Comparison of ENCODE assay signal across 14 mouse cellular contexts in genomic region chr11:43399297-43399696, GRCm38 (mm10). TPM values are rescaled to one million over a fixed set of nuclear protein-coding genes. Genes with fewer than 3 reads are reported as not detected.
DNase-seq lines count a peak whose midpoint lies in the region; ATAC-seq and TF ChIP-seq lines count a peak whose summit lies in the region.
"Had no signal": no experiment of that assay in that cellular context is flagged by ENCODE, and none has a peak within 500 bp of the region (broad histone marks: within the 10 kb centered on the region; RNA-seq: fewer than 3 reads in every experiment).

No protein-coding gene starts in this region.

- WGBS in liver, embryonic 14.5 days (ENCODE audit: insufficient replicate concordance) = 31% methylated on average over 4 of the region's 4 CpGs
- WGBS in embryonic facial prominence, embryonic 14.5 days = 37% methylated on average over 4 of the region's 4 CpGs
- 52% methylated on average over 4 of the region's 4 CpGs for WGBS in cerebellum, adult 2 months

- peak; percentile 32; the same call in 1 of the 2 replicates for TF ChIP-seq CTCF in liver, embryonic 14.5 days (IDR thresholded peaks at IDR 0.05; ENCODE audit: low read depth)
- no peak for TF ChIP-seq CTCF in cerebellum, adult 2 months (IDR thresholded peaks at IDR 0.05; ENCODE audit: borderline replicate concordance, insufficient read depth, low read depth, low read length)

- H3K4me3 ChIP-seq in liver, embryonic 14.5 days (ENCODE audit: insufficient read depth in 1 of 2, low read depth in 2 of 2, low read length in 2 of 2) = no peak overlapping the region
- no peak overlapping the region for H3K4me3 ChIP-seq in embryonic facial prominence, embryonic 14.5 days (ENCODE audit: low read depth, low read length)
- H3K4me3 ChIP-seq in cerebellum, adult 2 months (replicated peaks; ENCODE audit: insufficient read depth, low read depth, low read length) = no peak overlapping the region
- H3K4me3 ChIP-seq: embryonic facial prominence, embryonic 15.5 days; hindbrain, embryonic 13.5 days; lung, embryonic 15.5 days; neural tube, embryonic 13.5 days had no signal

- no peak overlapping the region for H3K27ac ChIP-seq in liver, embryonic 14.5 days
- H3K27ac ChIP-seq in embryonic facial prominence, embryonic 14.5 days (replicated peaks; ENCODE audit: low read depth, low read length) = no peak overlapping the region
- no peak overlapping the region for H3K27ac ChIP-seq in cerebellum, adult 2 months (ENCODE audit: insufficient read depth, low read length)
- H3K27ac ChIP-seq: embryonic facial prominence, embryonic 15.5 days; hindbrain, embryonic 13.5 days; lung, embryonic 15.5 days; neural tube, embryonic 13.5 days had no signal

- no peak overlapping the region for H3K4me2 ChIP-seq in liver, embryonic 14.5 days (ENCODE audit: low read depth)
- no peak overlapping the region for H3K4me2 ChIP-seq in embryonic facial prominence, embryonic 14.5 days (ENCODE audit: low read depth, low read length)
- H3K4me2 ChIP-seq: embryonic facial prominence, embryonic 15.5 days; hindbrain, embryonic 13.5 days; lung, embryonic 15.5 days; neural tube, embryonic 13.5 days had no signal

- DNase-seq in liver, embryonic 14.5 days (ENCODE audit: low read depth in 3 of 3, low spot score in 3 of 3) = no peak
- no peak for DNase-seq in liver
- peak; percentile 19 for DNase-seq in R1 (ENCODE audit: low read depth, low spot score)
- no peak for DNase-seq in embryonic facial prominence, embryonic 14.5 days (ENCODE audit: low spot score)
- peak; percentile 36 for DNase-seq in lung, postnatal 14 days
- no peak for DNase-seq in cerebellum, adult 2 months
- no peak for DNase-seq in urinary bladder, postnatal 14 days (ENCODE audit: low spot score)
- DNase-seq in urinary bladder, postnatal 25 days (ENCODE audit: low spot score) = no peak
- DNase-seq: thymus, postnatal 25 days had no signal

- no peaks in the 10 kb centered on the region for H3K27me3 ChIP-seq in liver, embryonic 14.5 days (ENCODE audit: control insufficient read depth, insufficient read depth, low read length)
- H3K27me3 ChIP-seq in embryonic facial prominence, embryonic 14.5 days (replicated peaks; ENCODE audit: control insufficient read depth, insufficient read depth, low read length) = no peaks in the 10 kb centered on the region
- no peaks in the 10 kb centered on the region for H3K27me3 ChIP-seq in cerebellum, adult 2 months (ENCODE audit: control insufficient read depth, insufficient read depth, low read length)
- H3K27me3 ChIP-seq: embryonic facial prominence, embryonic 15.5 days; hindbrain, embryonic 13.5 days; lung, embryonic 15.5 days; neural tube, embryonic 13.5 days had no signal

- H3K4me1 ChIP-seq in liver, embryonic 14.5 days (replicated peaks; ENCODE audit: control insufficient read depth in 2 of 2, insufficient read depth in 2 of 2, low read length in 1 of 2) = no peaks in the 10 kb centered on the region
- H3K4me1 ChIP-seq in embryonic facial prominence, embryonic 14.5 days (ENCODE audit: control insufficient read depth, insufficient read depth, low read length) = no peaks in the 10 kb centered on the region
- peaks cover 3% of the 10 kb centered on the region; the same call in 1 of the 2 replicates for H3K4me1 ChIP-seq in cerebellum, adult 2 months (ENCODE audit: control insufficient read depth, insufficient read depth, low read length)
- H3K4me1 ChIP-seq: embryonic facial prominence, embryonic 15.5 days; hindbrain, embryonic 13.5 days; lung, embryonic 15.5 days; neural tube, embryonic 13.5 days had no signal

- no peak for ATAC-seq in liver, embryonic 14.5 days (ENCODE audit: insufficient read depth)
- peak; percentile 37; the same call in 1 of the 2 replicates for ATAC-seq in embryonic facial prominence, embryonic 14.5 days (ENCODE audit: low read depth)

- no peaks in the 10 kb centered on the region for H3K36me3 ChIP-seq in liver, embryonic 14.5 days (replicated peaks; ENCODE audit: control insufficient read depth, insufficient read depth, low read depth)
- no peaks in the 10 kb centered on the region for H3K36me3 ChIP-seq in embryonic facial prominence, embryonic 14.5 days (ENCODE audit: control insufficient read depth, insufficient read depth, low read length)
- H3K36me3 ChIP-seq: embryonic facial prominence, embryonic 15.5 days; G1E; hindbrain, embryonic 13.5 days; lung, embryonic 15.5 days; neural tube, embryonic 13.5 days had no signal

- no peaks in the 10 kb centered on the region for H3K9me3 ChIP-seq in liver, embryonic 14.5 days (ENCODE audit: control insufficient read depth, low read length)
- peaks cover under 1% of the 10 kb centered on the region; the same call in 1 of the 2 replicates for H3K9me3 ChIP-seq in embryonic facial prominence, embryonic 14.5 days (ENCODE audit: control insufficient read depth, low read length)
- H3K9me3 ChIP-seq: embryonic facial prominence, embryonic 15.5 days; G1E; lung, embryonic 15.5 days; neural tube, embryonic 13.5 days had no signal

- no peak for TF ChIP-seq POLR2A in cerebellum, adult 2 months (IDR thresholded peaks at IDR 0.05; ENCODE audit: borderline replicate concordance, insufficient read depth, low read length)

- H3K9ac ChIP-seq in liver, embryonic 14.5 days (replicated peaks) = no peak overlapping the region
- no peak overlapping the region for H3K9ac ChIP-seq in embryonic facial prominence, embryonic 14.5 days (ENCODE audit: low read depth, low read length)
- H3K9ac ChIP-seq: embryonic facial prominence, embryonic 15.5 days; hindbrain, embryonic 13.5 days; lung, embryonic 15.5 days; neural tube, embryonic 13.5 days had no signal

- TF ChIP-seq EP300 in liver, embryonic 14.5 days (IDR thresholded peaks at IDR 0.05; ENCODE audit: low read depth) = no peak

RNA-seq across cellular contexts. Expression of gene Pttg1, which starts 26.8 kb away (rescaled TPM):
- polyA plus RNA-seq in liver, embryonic 14.5 days (2012; rRNA removed) = 24.9 and 35.0 TPM in 2 replicates
- 51.0 and 58.2 TPM in 2 replicates for polyA plus RNA-seq in liver, embryonic 14.5 days (2014; fragmentation: Nextera tagmentation; extraction: Ambion mirVana)
- polyA plus RNA-seq in embryonic facial prominence, embryonic 14.5 days (2014; fragmentation: Nextera tagmentation; extraction: Ambion mirVana) = 71.3 and 83.2 TPM in 2 replicates
- 102 and 103 TPM in 2 replicates for polyA plus RNA-seq in cerebellum, adult 2 months (2012; rRNA removed)

RNA-seq across cellular contexts. Expression of gene Slu7, which starts 34.2 kb away (rescaled TPM):
- 2.1 and 4.9 TPM in 2 replicates for polyA plus RNA-seq in liver, embryonic 14.5 days (2012; rRNA removed)
- polyA plus RNA-seq in liver, embryonic 14.5 days (2014; fragmentation: Nextera tagmentation; extraction: Ambion mirVana) = 20.8 and 24.1 TPM in 2 replicates
- polyA plus RNA-seq in embryonic facial prominence, embryonic 14.5 days (2014; fragmentation: Nextera tagmentation; extraction: Ambion mirVana) = 46.2 and 54.1 TPM in 2 replicates
- 27.0 and 28.5 TPM in 2 replicates for polyA plus RNA-seq in cerebellum, adult 2 months (2012; rRNA removed)

Comparison
In these comparisons a context has a peak if more than half of its experiments do, and no peak if none do; other contexts are left out.
1. DNase-seq: peak in R1 (single experiment) and lung, postnatal 14 days (single experiment); none in liver, embryonic 14.5 days (0 of 3), liver (single experiment), embryonic facial prominence, embryonic 14.5 days (single experiment), cerebellum, adult 2 months (0 of 2), urinary bladder, postnatal 14 days (single experiment) and urinary bladder, postnatal 25 days (single experiment).